Mouse (Mus musculus) ES-Bruce4 (cell line): ENCODE results near the gene Il22ra2. TPM values are rescaled to one million over a fixed set of nuclear protein-coding genes. Genes with fewer than 3 reads are reported as not detected.

Experiments
- H3K27ac ChIP-seq: 2 replicates; pipeline ENCODE4 v1.5.1; 2012; ENCODE audit warnings: low read length, inconsistent platforms; ENCODE audit not compliant: insufficient read depth
- H3K27me3 ChIP-seq: 2 replicates; pipeline ENCODE4 v1.6.1; 2012; ENCODE audit warnings: mild to moderate bottlenecking, low read length, inconsistent platforms; ENCODE audit not compliant: control insufficient read depth, poor library complexity, insufficient read depth, severe bottlenecking
- H3K36me3 ChIP-seq: 2 replicates; pipeline ENCODE4 v1.6.1; 2012; ENCODE audit warnings: inconsistent platforms, mild to moderate bottlenecking, low read length, moderate library complexity; ENCODE audit not compliant: control insufficient read depth, poor library complexity, insufficient read depth, severe bottlenecking
- H3K4me1 ChIP-seq: one replicate; pipeline ENCODE4 v1.8.1; 2011; ENCODE audit warnings: low read length; ENCODE audit not compliant: control insufficient read depth, insufficient read depth
- H3K4me3 ChIP-seq: 2 replicates; pipeline ENCODE4 v1.5.1; 2011; ENCODE audit warnings: low read depth, mild to moderate bottlenecking, low read length
- H3K9ac ChIP-seq: 2 replicates; pipeline ENCODE4 v1.6.1; 2012; ENCODE audit warnings: low read depth, mild to moderate bottlenecking, inconsistent platforms; ENCODE audit not compliant: poor library complexity, severe bottlenecking
- H3K9me3 ChIP-seq: replicated peaks from 2 replicates; pipeline ENCODE4 v1.6.1; 2012; ENCODE audit warnings: mild to moderate bottlenecking, low read length, inconsistent platforms; ENCODE audit not compliant: control insufficient read depth, poor library complexity, insufficient read depth, severe bottlenecking
- CTCF ChIP-seq: IDR thresholded peaks from one replicate; pipeline ENCODE4 v1.8.1; 2011; ENCODE audit warnings: low read depth, low read length
- EP300 ChIP-seq: IDR thresholded peaks from 2 replicates; pipeline ENCODE4 v1.6.1; 2011; ENCODE audit warnings: low read depth, low read length; ENCODE audit not compliant: insufficient read depth
- POLR2A ChIP-seq: IDR thresholded peaks from one replicate; pipeline ENCODE4 v1.8.1; 2011; ENCODE audit warnings: low read length; ENCODE audit not compliant: insufficient read depth
- polyA plus RNA-seq: library from polyadenylated mRNA; stranded (reverse); fragments of >200 nt; gene quantifications from 2 replicates; pipeline ENCODE4 v1.2.4, GENCODE M21; 2011; ENCODE audit warnings: low read depth; ENCODE audit not compliant: missing spikeins, insufficient read depth, insufficient read length

Gene Il22ra2
- polyA plus RNA-seq, 1 experiment: not detected

- no peak for TF ChIP-seq CTCF
- TF ChIP-seq EP300: no peak
- TF ChIP-seq POLR2A: no peak
- H3K27me3 ChIP-seq: no peaks in the 10 kb centered on the region
- H3K9me3 ChIP-seq: no peaks in the 10 kb centered on the region
- H3K4me1 ChIP-seq: no peaks in the 10 kb centered on the region
- no peak overlapping the region for H3K9ac ChIP-seq
- H3K4me3 ChIP-seq: no peak overlapping the region
- H3K36me3 ChIP-seq: no peaks in the 10 kb centered on the region
- no peak overlapping the region for H3K27ac ChIP-seq
These were observed 47.2 kb downstream of the Il22ra2 start for GRCm38 (mm10) chr10:19668973-19669372.

GRCm38 (mm10) chr10:19672015-19672414 is 50.2 kb downstream of the Il22ra2 start:
- no peak for TF ChIP-seq EP300
- no peak for TF ChIP-seq POLR2A
- no peak for TF ChIP-seq CTCF
- H3K36me3 ChIP-seq: no peaks in the 10 kb centered on the region
- no peak overlapping the region for H3K27ac ChIP-seq
- no peaks in the 10 kb centered on the region for H3K9me3 ChIP-seq
- H3K4me1 ChIP-seq: no peaks in the 10 kb centered on the region
- H3K9ac ChIP-seq: no peak overlapping the region
- H3K27me3 ChIP-seq: no peaks in the 10 kb centered on the region
- H3K4me3 ChIP-seq: no peak overlapping the region

DNA sequence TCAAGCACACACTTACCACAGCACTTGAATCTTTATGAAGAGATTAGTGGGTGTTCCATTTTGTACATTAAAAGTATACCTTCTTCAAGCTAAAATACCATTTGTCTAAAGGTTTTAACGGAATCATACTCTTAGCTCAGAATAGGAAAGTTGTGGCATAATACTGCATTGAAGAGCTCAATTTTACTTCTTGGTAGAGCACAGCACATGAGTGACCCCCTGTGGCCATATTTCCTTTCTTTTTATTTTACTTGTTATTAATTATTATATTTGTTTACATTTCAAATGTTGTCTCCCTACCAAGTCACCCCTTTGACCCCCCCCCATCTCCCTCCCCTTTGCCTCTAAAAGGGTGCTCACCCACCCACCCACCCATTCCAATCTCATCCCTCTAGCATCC is 51.3 kb downstream of the Il22ra2 start:
- H3K4me1 ChIP-seq: no peaks in the 10 kb centered on the region
- H3K4me3 ChIP-seq: no peak overlapping the region
- H3K27ac ChIP-seq: no peak overlapping the region
- no peak overlapping the region for H3K9ac ChIP-seq
- H3K9me3 ChIP-seq: no peaks in the 10 kb centered on the region
- H3K27me3 ChIP-seq: no peaks in the 10 kb centered on the region
- TF ChIP-seq POLR2A (no peak), EP300 (no peak), CTCF (no peak)
- H3K36me3 ChIP-seq: no peaks in the 10 kb centered on the region

Other genes starting within 250 kb of the Il22ra2 start
- 6.5 and 8.6 TPM in 2 replicates for gene Ifngr1, start 30.0 kb upstream of the Il22ra2 start, polyA plus RNA-seq
- gene Il20ra, start 90.6 kb downstream of the Il22ra2 start, polyA plus RNA-seq: not detected in 2 replicates
- gene Slc35d3, start 229.5 kb downstream of the Il22ra2 start, polyA plus RNA-seq: not detected in 2 replicates